Mouse (Mus musculus) heart, adult 2 months (tissue): Measurements from ENCODE around the gene Mta2. TPM values are rescaled to one million over a fixed set of nuclear protein-coding genes. Genes with fewer than 3 reads are reported as not detected.

ENCODE experiments used
- DNase-seq, 2 experiments: peaks; one replicate each; pipeline ENCODE4 v3.0.0; 2021
- H3K27ac ChIP-seq: fragments of 200-600 bp; 2 replicates; pipeline ENCODE4 v1.8.1; 2022
- H3K27me3 ChIP-seq: fragments of 200-500 bp; 2 replicates; pipeline ENCODE4 v1.6.1; 2012; ENCODE audit warnings: mild to moderate bottlenecking, low read length, inconsistent platforms, mixed read lengths; ENCODE audit not compliant: control insufficient read depth, insufficient read depth
- H3K36me3 ChIP-seq: fragments of 200-500 bp; 2 replicates; pipeline ENCODE4 v1.6.1; 2012; ENCODE audit warnings: low read length, inconsistent platforms; ENCODE audit not compliant: control insufficient read depth, insufficient read depth
- H3K4me1 ChIP-seq: fragments of 200-500 bp; 2 replicates; pipeline ENCODE4 v1.6.1; 2011; ENCODE audit warnings: low read length; ENCODE audit not compliant: control insufficient read depth, insufficient read depth
- H3K4me3 ChIP-seq: fragments of 200-600 bp; 2 replicates; pipeline ENCODE4 v1.8.1; 2022
- H3K79me2 ChIP-seq: fragments of 200-500 bp; replicated peaks from 2 replicates; pipeline ENCODE4 v1.6.1; 2012; ENCODE audit warnings: mild to moderate bottlenecking, inconsistent platforms, low read length, moderate library complexity, mixed read lengths; ENCODE audit not compliant: control insufficient read depth, insufficient read depth
- H3K9ac ChIP-seq: fragments of 200-500 bp; 2 replicates; pipeline ENCODE4 v1.6.1; 2012; ENCODE audit warnings: low read depth, mild to moderate bottlenecking, control low read depth, inconsistent platforms, low read length, mixed read lengths
- CTCF ChIP-seq: fragments of 200-600 bp; IDR thresholded peaks from 2 replicates; pipeline ENCODE4 v1.8.1; 2022; ENCODE audit warnings: antibody characterized with exemption, mild to moderate bottlenecking, moderate library complexity
- EP300 ChIP-seq: fragments of 200-500 bp; IDR thresholded peaks from 2 replicates; pipeline ENCODE4 v1.6.1; 2011; ENCODE audit warnings: low read depth, low read length, control low read depth; ENCODE audit not compliant: insufficient read depth
- POLR2A ChIP-seq: fragments of 200-500 bp; IDR thresholded peaks from 2 replicates; pipeline ENCODE4 v1.6.1; 2011; ENCODE audit warnings: mild to moderate bottlenecking, low read depth, low read length, control low read depth; ENCODE audit not compliant: insufficient read depth
- WGBS: fragments of 180-500 bp; shearing (Covaris S2); methylation state at CpG from one replicate; pipeline ENCODE4 v1.1.7; 2018; 5-methylcytosine and 5-hydroxymethylcytosine counted together
- intact Hi-C: fragments of 180-260 bp; cut with DNase I; formaldehyde crosslinking; loops from one replicate; pipeline ENCODE4 v1.15.1; 2025
- polyA plus RNA-seq: library from polyadenylated mRNA; depleted of rRNA; stranded (reverse); fragments of >200 nt; gene quantifications from 2 replicates; pipeline ENCODE4 v1.2.3, GENCODE M21; 2012
- total RNA-seq, 2 experiments: library from RNA; stranded (reverse); gene quantifications; 2 replicates each; pipeline ENCODE4 v1.2.3; 2021

Mta2 gene
- total and polyA plus RNA-seq, 3 experiments: 13.1 to 32.1 (median 29.0) TPM

DNA sequence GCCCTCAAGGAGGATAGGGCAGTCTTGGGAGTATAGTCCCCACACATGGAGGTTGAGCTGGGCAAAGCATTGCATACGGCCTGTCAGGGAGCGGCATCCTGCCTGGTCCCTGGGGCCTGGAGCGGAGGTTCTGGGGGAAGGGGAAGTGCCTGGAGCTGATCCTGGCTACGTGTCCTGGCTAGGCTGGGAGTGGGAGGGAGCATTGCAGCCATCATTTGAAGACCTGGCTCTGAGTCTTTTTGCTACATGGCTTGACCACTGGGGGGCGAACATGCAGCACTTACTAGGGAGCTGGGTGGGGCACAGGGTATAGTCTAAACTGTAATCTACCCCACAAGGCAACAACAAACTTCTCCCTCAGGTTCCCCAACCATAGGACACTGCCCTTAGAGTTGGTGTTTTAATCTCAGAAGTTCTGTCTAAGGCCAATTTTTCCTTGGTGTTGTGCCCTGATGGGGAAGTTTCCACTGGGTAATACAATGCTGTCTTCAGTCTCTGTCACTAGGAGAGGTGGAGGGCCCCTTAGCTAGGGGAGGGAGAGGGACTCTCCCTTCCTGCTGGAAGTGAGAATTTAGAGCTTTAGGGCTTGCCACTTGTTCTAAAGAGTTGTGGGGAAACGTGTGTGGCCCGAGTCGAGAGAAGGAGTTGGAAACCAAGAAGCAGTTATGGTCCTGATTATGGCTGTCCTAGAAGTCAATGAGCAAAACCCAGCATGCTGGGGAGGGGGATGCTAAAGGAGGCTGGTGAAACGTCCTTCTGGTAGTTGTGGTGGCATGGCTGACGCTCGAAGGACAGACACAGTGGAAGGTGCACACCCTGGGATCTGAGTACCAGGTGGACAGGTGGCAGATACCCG lies 51.3 kb downstream of the Mta2 start:
- intact Hi-C loops: loop anchor here (1.0 to 2.0 kb wide), 2 partner anchors 81 to 90 kb away; no protein-coding TSS in a partner anchor
- H3K79me2 ChIP-seq: peaks cover 4% of the 10 kb centered on the region
- WGBS: 16% methylated on average over 12 of the region's 12 CpGs
- H3K9ac ChIP-seq: peak overlapping the region; percentile 76
- H3K27ac ChIP-seq: peak overlapping the region; percentile 100
- DNase-seq: peak; percentile 92 to 93
- peak overlapping the region; percentile 91 for H3K4me3 ChIP-seq
- H3K27me3 ChIP-seq: no peaks in the 10 kb centered on the region
- TF ChIP-seq EP300 (peak; percentile 95), CTCF (no peak; the same call in 1 of the 2 replicates), POLR2A (peak; percentile 87)
- H3K36me3 ChIP-seq: peaks cover 26% of the 10 kb centered on the region
- H3K4me1 ChIP-seq: peaks cover 49% of the 10 kb centered on the region

DNA sequence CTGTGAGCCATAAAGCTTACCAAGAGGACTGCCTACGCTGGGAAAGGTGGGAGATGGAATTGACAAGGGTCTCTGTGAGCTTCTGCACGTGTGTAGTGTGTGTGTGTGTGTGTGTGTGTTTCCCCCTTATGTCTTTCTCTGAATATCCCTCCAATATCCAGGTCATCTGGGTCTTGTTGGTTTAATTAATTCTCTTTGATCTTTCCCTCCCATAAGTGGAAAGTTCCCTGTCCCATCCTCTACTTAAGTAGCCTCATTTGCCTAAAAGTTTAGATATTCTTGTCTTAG lies 51.9 kb downstream of the Mta2 start:
- peaks cover 46% of the 10 kb centered on the region for H3K4me1 ChIP-seq

DNA sequence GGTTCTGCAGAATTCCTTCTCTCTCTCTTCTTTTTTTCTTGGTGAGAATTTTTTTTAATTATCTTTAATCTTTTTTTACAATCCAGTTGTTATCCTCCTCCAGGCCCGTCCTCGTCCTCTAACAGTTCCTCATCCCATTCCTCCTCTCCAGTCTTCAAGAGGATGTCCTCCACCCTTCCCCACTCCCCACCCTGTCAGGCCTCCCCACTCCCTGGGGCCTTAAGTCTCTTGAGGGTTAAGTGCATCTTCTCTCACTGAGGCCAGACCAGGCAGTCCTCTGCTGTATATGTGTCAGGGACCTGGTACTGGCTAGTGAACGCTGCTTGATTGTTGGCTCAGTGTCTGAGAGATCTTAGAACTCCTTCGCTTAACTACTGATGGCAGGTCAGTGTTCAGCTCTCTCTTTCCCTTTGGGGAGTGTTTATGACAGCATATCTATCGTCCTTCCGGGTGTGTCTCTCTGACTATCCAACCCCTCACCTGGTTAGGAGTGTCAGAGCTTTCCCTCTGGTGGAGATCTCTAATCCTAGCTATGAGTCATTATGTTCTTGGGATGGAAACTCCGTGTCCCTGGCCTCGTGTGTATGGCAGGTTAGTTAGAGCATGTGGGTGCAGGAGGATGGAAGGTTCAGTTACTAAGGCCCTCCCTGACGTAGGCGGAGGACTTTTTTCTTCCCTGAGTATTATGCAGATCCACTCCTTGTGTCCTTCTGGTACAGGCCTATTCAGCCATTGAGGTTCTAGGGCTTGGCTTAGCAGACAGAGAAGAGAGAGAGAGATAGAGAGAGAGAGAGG lies 53.3 kb downstream of the Mta2 start:
- intact Hi-C loops: loop anchor here (2.0 kb wide), 1 partner anchor 32 kb away; no protein-coding TSS in a partner anchor
- peak overlapping the region; percentile 100 for H3K27ac ChIP-seq
- no peaks in the 10 kb centered on the region for H3K27me3 ChIP-seq
- peaks cover 55% of the 10 kb centered on the region for H3K4me1 ChIP-seq
- peak overlapping the region; percentile 15; the same call in 1 of the 2 replicates for H3K4me3 ChIP-seq
- 20% methylated on average over 10 of the region's 10 CpGs for WGBS
- H3K79me2 ChIP-seq: peaks cover 9% of the 10 kb centered on the region
- no peak for DNase-seq
- H3K36me3 ChIP-seq: peaks cover 44% of the 10 kb centered on the region
- peak overlapping the region; percentile 50 for H3K9ac ChIP-seq
- TF ChIP-seq CTCF: no peak
- TF ChIP-seq EP300: no peak
- TF ChIP-seq POLR2A: no peak

More for the DNA sequence above, 51.9 kb downstream of the Mta2 start:
- TF ChIP-seq EP300 (no peak), CTCF (no peak), POLR2A (no peak)
- Histone ChIP-seq H3K4me3 (peak overlapping the region; percentile 20), H3K27me3 (no peaks in the 10 kb centered on the region), H3K9ac (peak overlapping the region; percentile 29), H3K36me3 (peaks cover 32% of the 10 kb centered on the region), H3K79me2 (peaks cover 4% of the 10 kb centered on the region), H3K27ac (peak overlapping the region; percentile 100)
- 41% methylated on average over 2 of the region's 2 CpGs for WGBS
- no peak for DNase-seq
- intact Hi-C loops: loop anchor here (2.0 kb wide), 1 partner anchor 89 kb away; no protein-coding TSS in a partner anchor

DNA sequence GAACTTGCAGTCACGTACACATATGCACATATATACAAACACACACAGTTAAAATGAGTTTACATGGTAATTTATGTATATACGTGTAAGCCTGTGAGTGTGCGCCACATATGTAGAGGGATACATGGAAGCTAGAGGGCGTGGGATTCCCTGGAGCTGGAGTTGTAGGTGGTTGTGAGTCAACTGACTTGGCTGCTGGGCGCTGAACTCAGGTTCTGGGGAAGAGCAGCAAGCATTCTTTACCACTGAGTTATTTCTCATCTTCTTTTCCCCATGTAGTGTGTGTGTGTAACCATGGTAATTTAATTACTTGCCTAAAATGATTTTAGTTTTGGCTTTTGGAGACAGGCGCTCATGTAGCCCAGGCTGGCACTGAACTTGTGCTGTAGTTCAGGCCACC lies 54.9 kb downstream of the Mta2 start:
- Histone ChIP-seq H3K36me3 (peaks cover 56% of the 10 kb centered on the region), H3K79me2 (peaks cover 12% of the 10 kb centered on the region), H3K27me3 (no peaks in the 10 kb centered on the region), H3K4me3 (peak overlapping the region; percentile 15; the same call in 1 of the 2 replicates), H3K9ac (no peak overlapping the region), H3K4me1 (peaks cover 54% of the 10 kb centered on the region), H3K27ac (peak overlapping the region; percentile 100)
- no peak for DNase-seq
- intact Hi-C loops: no loop called here
- 80% methylated on average over 6 of the region's 6 CpGs for WGBS
- TF ChIP-seq EP300 (no peak), POLR2A (no peak), CTCF (no peak)

DNA sequence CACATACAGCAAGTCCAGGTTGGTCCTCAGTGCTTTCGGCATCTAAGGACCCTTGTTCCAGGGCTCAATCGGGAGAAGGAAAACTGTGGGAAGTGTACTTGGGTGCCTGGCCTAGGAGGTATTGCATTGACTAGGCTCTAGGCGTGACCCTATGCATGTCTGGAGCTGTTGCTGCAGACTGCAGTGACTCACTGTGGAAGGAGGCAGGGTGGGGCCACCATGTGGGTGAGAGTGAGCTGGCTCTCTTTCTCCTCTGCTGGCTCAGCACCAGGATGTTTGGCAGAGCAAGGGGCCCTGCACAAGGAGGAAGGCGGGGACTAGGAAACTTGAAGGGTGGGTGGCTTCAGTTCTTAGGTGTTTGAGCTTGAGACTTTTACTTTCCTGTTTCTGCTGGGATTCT lies 55.9 kb downstream of the Mta2 start:
- Histone ChIP-seq H3K9ac (peak overlapping the region; percentile 21; the same call in 1 of the 2 replicates), H3K4me3 (peak overlapping the region; percentile 15; the same call in 1 of the 2 replicates), H3K36me3 (peaks cover 57% of the 10 kb centered on the region), H3K27ac (peak overlapping the region; percentile 100), H3K27me3 (no peaks in the 10 kb centered on the region), H3K79me2 (peaks cover 12% of the 10 kb centered on the region), H3K4me1 (peaks cover 49% of the 10 kb centered on the region)
- peak; percentile 89 to 93 for DNase-seq
- intact Hi-C loops: no loop called here
- TF ChIP-seq CTCF (peak; percentile 21; the same call in 1 of the 2 replicates), POLR2A (peak; percentile 64), EP300 (peak; percentile 91)
- WGBS: 6% methylated on average over 4 of the region's 4 CpGs
